Mouse (Mus musculus) midbrain, embryonic 11.5 days (tissue): ENCODE results near the gene Slc7a11. TPM values are rescaled to one million over a fixed set of nuclear protein-coding genes. Genes with fewer than 3 reads are reported as not detected.
A peak's percentile ranks its signal among the peaks of the same experiment; 100 is the strongest.

Experiments
- ATAC-seq: fragments of 200-750 bp; cut with Nextera tagmentation; 2 replicates; pipeline ENCODE4 v1.8.0; 2017; ENCODE audit warnings: moderate TSS enrichment, moderate library complexity; ENCODE audit not compliant: low FRiP score
- DNase-seq: peaks from one replicate; pipeline ENCODE4 v3.0.0; 2015; ENCODE audit warnings: low spot score; ENCODE audit errors: missing footprints
- H3K27ac ChIP-seq: fragments of 300-500 bp; sonication (generic); 2 replicates; pipeline ENCODE4 v1.5.1; 2014; ENCODE audit warnings: low read depth, low read length
- H3K27me3 ChIP-seq: fragments of 300-500 bp; sonication (generic); 2 replicates; pipeline ENCODE4 v1.6.1; 2014; ENCODE audit warnings: mild to moderate bottlenecking, low read length, moderate library complexity, mixed read lengths; ENCODE audit not compliant: control insufficient read depth, insufficient read depth
- H3K36me3 ChIP-seq: fragments of 300-500 bp; sonication (generic); 2 replicates; pipeline ENCODE4 v1.6.1; 2014; ENCODE audit warnings: mild to moderate bottlenecking, low read length, moderate library complexity, mixed read lengths; ENCODE audit not compliant: control insufficient read depth, insufficient read depth
- H3K4me1 ChIP-seq: fragments of 300-500 bp; sonication (generic); 2 replicates; pipeline ENCODE4 v1.6.1; 2014; ENCODE audit warnings: low read length; ENCODE audit not compliant: control insufficient read depth, insufficient read depth
- H3K4me2 ChIP-seq: fragments of 300-500 bp; sonication (generic); 2 replicates; pipeline ENCODE4 v1.6.1; 2014; ENCODE audit warnings: mild to moderate bottlenecking, moderate library complexity
- H3K4me3 ChIP-seq: fragments of 300-500 bp; sonication (generic); 2 replicates; pipeline ENCODE4 v1.5.1; 2014; ENCODE audit warnings: low read depth, low read length
- H3K9ac ChIP-seq: fragments of 300-500 bp; sonication (generic); 2 replicates; pipeline ENCODE4 v1.6.1; 2014; ENCODE audit warnings: low read length
- H3K9me3 ChIP-seq: fragments of 300-500 bp; sonication (generic); 2 replicates; pipeline ENCODE4 v1.6.1; 2016; ENCODE audit warnings: low read length; ENCODE audit not compliant: control insufficient read depth
- WGBS: fragments of 180-500 bp; shearing (Covaris S2); extraction: QIAGEN DNeasy Blood & Tissue Kit; methylation state at CpG from one replicate; pipeline ENCODE4 v1.1.7; 2014; 5-methylcytosine and 5-hydroxymethylcytosine counted together
- polyA plus RNA-seq: library from polyadenylated mRNA; unstranded; fragments of >200 nt; fragmentation: Nextera tagmentation; extraction: Ambion mirVana; gene quantifications from 2 replicates; pipeline ENCODE4 v1.2.1, GENCODE M21; 2014

Gene Slc7a11
- polyA plus RNA-seq, 1 experiment from 2014 or later = 0.96 TPM

DNA sequence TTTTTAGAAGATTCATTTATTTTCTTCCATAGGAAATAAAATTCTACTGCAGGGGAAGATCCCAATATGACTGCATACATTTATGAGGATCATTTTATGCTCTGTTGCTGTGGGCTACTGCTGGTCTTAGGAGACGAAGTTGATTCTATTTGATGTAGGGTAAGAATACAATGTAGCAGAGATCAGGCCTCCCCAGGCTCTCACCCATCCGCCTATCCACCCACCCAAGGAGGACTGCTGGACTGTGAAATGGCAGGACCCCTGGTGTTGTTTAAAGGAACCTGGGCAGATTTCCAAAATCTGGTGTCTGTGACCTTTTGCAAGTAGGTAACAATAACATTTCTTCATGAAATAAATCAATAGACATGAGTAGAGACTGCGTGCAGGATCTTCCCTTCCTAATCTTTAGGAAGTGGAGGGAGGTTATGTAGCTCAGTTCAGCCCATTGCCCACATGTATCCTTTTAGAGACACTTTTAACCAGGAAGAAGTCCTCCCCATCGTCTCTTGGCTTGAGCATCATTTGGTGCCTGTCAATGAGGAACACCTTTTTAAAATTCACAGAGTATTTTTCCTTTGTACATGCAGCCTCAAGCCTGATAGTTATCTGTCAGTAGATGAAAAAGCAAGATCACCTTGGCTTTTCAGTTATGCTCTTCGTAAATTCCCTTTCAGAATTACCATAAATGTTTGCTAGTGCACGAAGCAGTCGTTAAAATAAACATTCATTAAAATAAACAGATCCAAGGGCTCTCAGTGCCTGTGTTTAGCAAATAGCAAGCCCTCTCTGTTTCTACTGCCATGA lies 576.1 kb downstream of the Slc7a11 start:
- H3K36me3 ChIP-seq = no peaks in the 10 kb centered on the region
- H3K9ac ChIP-seq = no peak overlapping the region
- H3K4me1 ChIP-seq = peaks cover 32% of the 10 kb centered on the region
- ATAC-seq (0 out of 2 replicates have a peak, but pooled peaks have one; percentile 1), DNase-seq (peak; percentile 91)
- no peaks in the 10 kb centered on the region for H3K27me3 ChIP-seq
- H3K9me3 ChIP-seq = no peaks in the 10 kb centered on the region
- H3K27ac ChIP-seq = peak overlapping the region; percentile 82
- no peak overlapping the region for H3K4me2 ChIP-seq
- 33% methylated on average over 7 of the region's 7 CpGs for WGBS
- H3K4me3 ChIP-seq = no peak overlapping the region

DNA sequence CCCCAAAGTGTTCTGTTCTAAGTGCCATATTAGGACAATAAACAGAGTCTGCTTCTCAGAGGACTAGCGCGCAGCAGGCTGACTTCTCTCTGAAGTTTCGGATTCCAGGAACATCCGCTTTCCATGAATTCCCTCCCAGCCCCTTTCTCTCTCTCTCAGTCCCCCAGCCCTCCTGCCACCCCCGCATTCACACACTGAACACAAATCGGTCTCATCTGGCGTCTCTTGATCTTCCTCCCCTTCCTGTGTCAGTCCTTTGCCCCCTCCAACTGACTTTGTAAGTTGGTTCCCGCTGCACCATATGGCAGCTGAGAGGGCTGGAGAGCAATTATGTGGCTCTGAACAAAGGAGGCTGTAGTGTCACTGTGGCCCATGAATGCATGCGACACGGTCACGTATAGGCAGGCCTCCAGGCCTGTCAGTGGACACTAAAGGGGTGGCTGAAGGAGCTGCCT lies 577.3 kb downstream of the Slc7a11 start:
- Histone ChIP-seq H3K36me3 (no peaks in the 10 kb centered on the region), H3K27ac (peak overlapping the region; percentile 82), H3K4me1 (peaks cover 32% of the 10 kb centered on the region), H3K9ac (peak overlapping the region; percentile 49), H3K9me3 (no peaks in the 10 kb centered on the region), H3K27me3 (no peaks in the 10 kb centered on the region), H3K4me2 (peak overlapping the region; percentile 26), H3K4me3 (no peak overlapping the region)
- DNase-seq (peak; percentile 95), ATAC-seq (peak; percentile 94)
- WGBS = 10% methylated on average over 11 of the region's 11 CpGs

DNA sequence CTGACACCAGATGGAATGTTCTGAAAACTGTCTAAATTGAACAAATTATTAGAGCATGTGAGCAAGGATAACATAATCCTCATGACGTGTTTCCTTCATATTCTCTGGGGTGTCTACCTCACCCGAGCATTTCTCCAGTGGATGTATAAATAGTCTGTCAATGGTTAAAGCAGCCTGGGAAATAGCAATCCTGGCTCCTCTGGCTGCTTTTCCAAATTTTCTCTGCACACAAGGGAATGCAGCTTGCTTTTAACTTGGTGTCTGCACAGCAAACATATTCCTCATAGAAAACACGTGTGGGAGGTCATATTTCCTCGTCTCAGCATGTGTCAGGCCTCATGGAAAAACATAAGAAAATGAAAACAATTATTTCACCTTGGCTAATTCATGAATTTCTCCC lies 586.6 kb downstream of the Slc7a11 start:
- Histone ChIP-seq H3K9me3 (no peaks in the 10 kb centered on the region), H3K4me2 (no peak overlapping the region), H3K27me3 (no peaks in the 10 kb centered on the region), H3K9ac (no peak overlapping the region), H3K4me3 (no peak overlapping the region), H3K27ac (no peak overlapping the region), H3K4me1 (no peaks in the 10 kb centered on the region), H3K36me3 (no peaks in the 10 kb centered on the region)
- DNase-seq = no peak
- 73% methylated on average over 4 of the region's 4 CpGs for WGBS
- ATAC-seq = no peak

DNA sequence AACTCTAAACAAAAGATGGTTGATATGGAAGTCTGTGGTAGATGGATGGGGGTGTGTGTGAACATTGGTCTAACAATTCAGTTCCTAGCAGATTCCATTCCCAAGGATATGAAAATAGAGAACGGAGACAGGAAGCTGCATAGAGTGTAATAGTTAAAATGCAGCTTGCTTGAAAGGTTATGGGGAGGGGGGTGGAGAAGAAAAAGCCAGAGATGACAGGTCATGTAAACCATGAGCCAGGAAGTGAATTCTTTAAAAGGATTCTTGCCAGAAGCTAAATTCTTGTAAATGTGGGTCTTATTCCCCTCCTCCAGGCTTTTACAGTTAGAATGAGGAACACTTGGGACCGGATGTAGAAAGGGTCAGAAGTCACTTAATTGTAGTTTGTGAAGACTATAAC lies 589.1 kb downstream of the Slc7a11 start:
- no peak overlapping the region for H3K27ac ChIP-seq
- H3K4me1 ChIP-seq = no peaks in the 10 kb centered on the region
- 89% methylated on average over 2 of the region's 2 CpGs for WGBS
- H3K36me3 ChIP-seq = no peaks in the 10 kb centered on the region
- DNase-seq (peak; percentile 28), ATAC-seq (no peak)
- H3K9me3 ChIP-seq = no peaks in the 10 kb centered on the region
- no peaks in the 10 kb centered on the region for H3K27me3 ChIP-seq
- H3K4me2 ChIP-seq = no peak overlapping the region
- H3K9ac ChIP-seq = no peak overlapping the region
- H3K4me3 ChIP-seq = no peak overlapping the region

DNA sequence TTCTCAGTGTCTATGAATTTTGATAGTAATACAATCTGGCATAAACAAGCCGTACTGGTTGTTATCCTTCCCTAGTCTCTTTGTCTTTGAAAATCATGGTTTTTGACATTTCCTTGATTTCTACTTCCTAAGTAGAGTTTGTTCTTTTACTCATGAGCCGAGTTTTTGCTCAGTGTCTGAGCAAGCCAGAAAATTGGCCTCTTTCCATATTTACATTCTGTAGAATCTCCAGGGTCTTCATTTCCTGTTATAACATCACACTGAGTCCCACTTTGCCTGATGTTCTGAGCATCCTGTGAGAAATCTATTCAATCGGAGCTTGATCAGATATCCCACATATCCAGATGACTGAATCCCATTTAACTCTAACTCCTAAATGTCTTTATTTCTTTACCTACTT lies 600.4 kb downstream of the Slc7a11 start:
- no peak overlapping the region for H3K9ac ChIP-seq
- ATAC-seq (no peak), DNase-seq (no peak)
- 85% methylated on average over 3 of the region's 3 CpGs for WGBS
- H3K27me3 ChIP-seq = no peaks in the 10 kb centered on the region
- no peaks in the 10 kb centered on the region for H3K36me3 ChIP-seq
- H3K27ac ChIP-seq = no peak overlapping the region
- H3K9me3 ChIP-seq = no peaks in the 10 kb centered on the region
- no peaks in the 10 kb centered on the region for H3K4me1 ChIP-seq
- H3K4me3 ChIP-seq = no peak overlapping the region
- no peak overlapping the region for H3K4me2 ChIP-seq
